Mouse (Mus musculus): Measurements from ENCODE around the gene Zfp956.
A peak's percentile ranks its signal among the peaks of the same experiment; 100 is the strongest.
"Not testable (repeated sequence)": the region's sequence is repeated elsewhere in the genome, so short reads cannot be mapped to it uniquely, and the experiment has no call there.

Gene Zfp956

GRCm38 (mm10) chr6:47953191-47953726 lies at the start of gene Zfp956:
TSS of gene Zfp956 (plus strand) at chr6:47953390.
- DNase-seq = peak; percentile 97

DNA sequence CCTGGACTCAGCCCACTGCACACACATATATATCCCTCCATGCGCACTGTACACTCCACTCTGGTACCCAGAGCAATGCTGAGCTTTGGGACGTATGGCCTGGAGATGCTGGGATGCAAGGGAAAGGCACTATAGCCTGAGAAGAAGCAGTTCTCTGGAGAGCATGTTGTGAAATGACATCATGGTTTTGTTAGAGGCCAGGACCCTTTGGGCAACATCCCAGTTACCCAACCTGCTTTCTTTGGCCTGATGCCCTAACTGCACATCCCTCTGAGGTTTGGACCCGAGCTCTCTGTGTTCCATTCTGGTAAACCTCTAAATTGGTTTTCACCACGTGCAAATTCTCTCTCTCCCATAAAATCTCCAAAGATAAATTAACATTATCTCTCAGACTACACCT lies 49.6 kb upstream of the Zfp956 start:
- peak; percentile 83 for DNase-seq

GRCm38 (mm10) chr6:47904361-47904760 lies 48.8 kb upstream of the Zfp956 start:
- DNase-seq = no peak

DNA sequence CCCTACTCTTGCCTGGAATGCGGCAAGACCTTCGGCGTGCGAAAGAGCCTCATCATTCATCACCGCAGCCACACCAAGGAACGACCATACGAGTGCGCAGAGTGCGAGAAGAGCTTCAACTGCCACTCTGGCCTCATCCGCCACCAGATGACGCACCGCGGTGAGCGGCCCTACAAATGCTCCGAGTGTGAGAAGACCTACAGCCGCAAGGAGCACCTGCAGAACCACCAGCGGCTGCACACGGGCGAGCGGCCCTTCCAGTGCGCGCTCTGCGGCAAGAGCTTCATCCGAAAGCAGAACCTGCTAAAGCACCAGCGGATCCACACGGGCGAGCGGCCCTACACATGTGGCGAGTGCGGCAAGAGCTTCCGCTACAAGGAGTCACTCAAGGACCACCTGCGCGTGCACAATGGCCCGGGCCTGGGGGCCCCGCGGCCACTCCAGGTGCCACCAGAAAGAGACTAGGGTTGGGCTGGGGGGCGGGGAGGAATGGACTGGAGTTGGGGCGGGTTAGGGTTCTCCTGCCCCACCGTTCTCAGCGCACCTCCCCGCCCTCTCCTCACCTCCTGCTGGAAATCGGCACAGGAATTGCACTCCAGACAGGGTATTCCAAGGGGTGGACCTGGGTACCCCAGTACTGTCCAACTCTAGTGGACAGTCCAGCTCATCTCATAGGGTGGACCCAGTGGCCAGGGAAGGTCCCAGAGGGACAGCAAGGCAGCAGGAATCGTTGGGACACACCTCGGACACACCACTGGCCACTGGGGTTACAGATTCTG lies 48.1 kb upstream of the Zfp956 start:
- DNase-seq = no peak

- no peak for DNase-seq
Measured at GRCm38 (mm10) chr6:47906326-47906725, 46.9 kb upstream of the Zfp956 start.

GRCm38 (mm10) chr6:47909007-47909406 lies 44.2 kb upstream of the Zfp956 start:
- no peak for DNase-seq

DNA sequence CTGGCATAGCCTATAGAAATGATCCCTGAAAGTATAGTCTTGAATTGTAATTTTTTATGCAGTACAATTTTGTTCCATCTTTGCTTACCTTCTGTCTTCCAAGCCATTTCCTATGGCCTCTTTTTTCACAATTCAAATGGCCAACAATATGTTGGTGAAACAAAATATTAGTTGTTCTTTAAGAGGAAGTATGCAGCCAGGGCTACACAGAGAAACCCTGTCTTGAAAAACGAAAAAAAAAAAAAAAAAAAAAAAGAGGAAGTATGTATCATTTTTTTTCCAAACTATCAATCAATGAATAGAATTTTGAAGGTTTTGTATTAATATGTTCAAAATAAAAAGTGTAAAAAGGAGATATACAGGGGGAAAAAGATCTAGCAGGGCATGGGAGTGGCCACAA lies 41.5 kb upstream of the Zfp956 start:
- no peak for DNase-seq

DNA sequence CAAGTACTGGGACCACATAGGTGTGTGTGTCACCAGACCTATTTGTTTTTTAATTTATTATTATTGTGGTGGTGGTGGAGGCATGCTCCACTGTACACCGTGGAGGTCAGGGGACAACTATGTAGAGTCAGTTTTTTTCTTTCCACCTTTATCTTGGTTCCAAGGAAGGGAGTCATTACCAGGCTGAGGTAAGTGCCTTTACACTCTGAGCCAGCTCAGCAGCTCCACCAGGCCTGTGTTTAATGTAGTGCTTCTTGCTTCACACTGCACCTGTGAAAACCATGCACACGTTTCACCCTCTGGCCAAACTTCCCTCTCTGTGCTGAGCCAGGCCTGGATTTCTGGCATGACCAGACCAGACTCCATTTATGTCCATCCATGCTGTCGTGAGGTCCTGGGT lies 40.2 kb upstream of the Zfp956 start:
- DNase-seq = no peak

GRCm38 (mm10) chr6:47917051-47917450 lies 36.1 kb upstream of the Zfp956 start:
- DNase-seq = no peak

GRCm38 (mm10) chr6:47918768-47919274 lies 34.4 kb upstream of the Zfp956 start:
- DNase-seq = no peak

GRCm38 (mm10) chr6:47919646-47920446 lies 33.3 kb upstream of the Zfp956 start:
- peak; percentile 17 for DNase-seq

DNA sequence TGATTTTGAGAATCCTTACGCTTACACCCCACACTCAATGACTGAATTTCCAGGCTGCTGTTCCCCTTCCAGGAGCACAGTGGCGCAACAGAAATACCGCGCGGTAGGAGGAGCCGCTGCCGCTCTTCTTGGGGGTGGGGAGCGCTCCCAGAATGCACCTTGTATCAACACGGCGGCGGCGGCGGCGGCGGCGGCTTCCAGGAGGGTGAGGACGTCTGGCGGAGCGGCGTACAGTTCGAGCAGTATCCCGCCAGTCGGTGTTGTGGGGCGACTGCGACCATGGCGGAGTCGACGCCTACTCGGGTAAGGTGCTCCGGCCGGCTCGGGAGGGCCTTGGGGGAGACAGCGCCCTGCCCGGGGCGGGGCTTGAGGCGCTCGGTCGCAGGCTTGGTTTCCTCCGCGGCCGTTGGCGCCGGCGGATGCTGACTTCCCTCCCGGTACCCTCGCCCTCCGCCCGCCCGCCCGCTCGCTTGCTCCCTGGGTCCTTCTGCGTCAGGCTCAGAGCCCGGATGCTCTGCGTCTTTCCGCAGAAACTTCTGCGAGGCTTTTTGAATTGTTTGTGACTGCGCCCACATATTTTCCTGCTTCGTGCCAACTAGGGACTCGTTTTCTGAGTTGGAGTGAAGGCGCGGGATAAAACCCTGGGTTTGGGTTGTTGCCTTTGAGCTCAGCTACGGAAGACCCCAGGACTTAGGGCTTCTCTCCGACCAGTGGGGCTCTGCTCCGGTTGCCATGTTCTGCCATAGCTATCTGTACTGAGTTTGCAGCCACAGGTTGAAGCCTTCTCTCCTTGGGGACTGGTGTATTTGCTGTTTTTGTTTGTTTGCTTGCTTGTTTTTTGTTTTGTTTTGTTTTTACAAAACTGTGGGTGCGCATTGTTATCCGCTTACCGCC lies 32.5 kb upstream of the Zfp956 start, which contains the start of gene Zfp212:
TSS of gene Zfp212 (plus strand) at position 30 of the 894 bp plus-strand sequence.
- peak; percentile 91 for DNase-seq

DNA sequence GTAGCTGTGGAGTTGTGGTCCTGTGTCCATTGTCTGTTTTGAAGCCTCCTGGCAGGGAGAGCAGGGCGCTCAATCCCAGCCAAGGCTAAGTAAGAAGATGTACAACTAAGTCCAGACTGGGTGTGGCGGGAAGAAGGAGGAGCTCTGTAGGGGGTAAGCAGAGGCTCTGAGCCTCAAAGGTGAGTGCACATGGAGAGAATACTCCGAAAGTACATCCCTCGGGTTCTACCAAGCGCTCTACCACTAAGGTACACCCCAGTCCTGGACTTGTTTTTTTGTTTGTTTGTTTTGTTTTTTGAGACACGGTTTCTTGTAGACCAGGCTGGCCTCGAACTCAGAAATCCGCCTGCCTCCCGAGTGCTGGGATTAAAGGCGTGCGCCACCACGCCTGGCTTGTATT lies 10.7 kb upstream of the Zfp956 start:
- no peak for DNase-seq

GRCm38 (mm10) chr6:47943021-47943691 lies 10.0 kb upstream of the Zfp956 start:
- DNase-seq = peak; percentile 68

DNA sequence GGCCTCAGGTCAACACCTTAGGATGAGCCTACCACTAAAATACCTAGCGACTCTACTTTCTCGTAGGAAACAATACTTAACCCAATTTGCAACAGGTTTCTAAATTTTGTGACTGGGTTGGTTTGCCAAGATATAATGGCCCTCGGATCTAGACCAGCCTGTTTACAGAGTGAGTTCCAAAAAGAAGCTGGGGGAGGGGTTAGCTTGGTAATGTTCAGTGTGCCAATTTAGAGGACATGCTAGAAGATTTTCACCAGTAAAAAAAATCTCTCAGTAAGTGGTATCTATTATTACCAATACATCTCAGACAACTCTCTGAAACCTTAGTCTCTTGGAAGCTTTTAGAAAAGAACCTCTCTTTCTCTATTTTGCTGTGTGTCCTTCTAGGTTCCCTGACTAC lies 9.5 kb upstream of the Zfp956 start:
- no peak for DNase-seq

DNA sequence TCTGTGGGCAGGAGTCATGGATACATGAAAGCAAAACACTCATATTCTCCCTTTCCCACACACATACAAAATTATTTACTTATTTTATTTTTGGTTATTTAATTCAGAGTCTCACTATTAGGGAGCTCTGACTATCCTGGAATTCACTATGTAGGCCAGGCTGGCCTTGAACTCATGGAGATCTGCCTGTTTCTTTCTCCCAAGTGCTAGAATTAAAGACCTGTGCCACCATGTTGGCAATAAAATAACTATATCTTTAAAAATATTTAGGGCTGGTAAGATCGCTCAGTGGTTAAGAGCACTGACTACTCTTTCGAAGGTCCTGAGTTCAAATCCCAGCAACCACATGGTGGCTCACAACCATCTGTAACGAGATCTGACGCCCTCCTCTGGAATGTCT lies 5.8 kb upstream of the Zfp956 start:
- no peak for DNase-seq

DNA sequence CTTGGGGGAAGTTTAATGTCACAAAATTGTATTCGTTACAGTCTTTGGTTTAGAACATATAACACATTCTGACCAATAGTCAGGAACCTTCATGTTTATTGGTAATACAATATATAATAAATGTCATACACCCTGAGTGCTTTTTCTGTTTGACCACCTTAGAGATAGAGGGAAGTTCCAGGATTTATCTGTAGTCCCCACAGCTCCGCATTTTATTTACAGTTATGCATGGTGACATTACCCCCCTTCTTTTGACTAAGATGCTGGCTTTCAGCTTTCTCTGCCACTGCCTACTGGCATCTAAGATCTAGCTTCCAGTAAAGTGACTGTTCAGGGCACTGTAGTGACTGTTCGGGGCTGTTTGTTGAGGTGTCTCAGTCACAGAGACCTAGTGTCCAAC lies 1.2 kb downstream of the Zfp956 start:
- DNase-seq = no peak

GRCm38 (mm10) chr6:47957816-47958215 lies 4.6 kb downstream of the Zfp956 start:
- no peak for DNase-seq

DNA sequence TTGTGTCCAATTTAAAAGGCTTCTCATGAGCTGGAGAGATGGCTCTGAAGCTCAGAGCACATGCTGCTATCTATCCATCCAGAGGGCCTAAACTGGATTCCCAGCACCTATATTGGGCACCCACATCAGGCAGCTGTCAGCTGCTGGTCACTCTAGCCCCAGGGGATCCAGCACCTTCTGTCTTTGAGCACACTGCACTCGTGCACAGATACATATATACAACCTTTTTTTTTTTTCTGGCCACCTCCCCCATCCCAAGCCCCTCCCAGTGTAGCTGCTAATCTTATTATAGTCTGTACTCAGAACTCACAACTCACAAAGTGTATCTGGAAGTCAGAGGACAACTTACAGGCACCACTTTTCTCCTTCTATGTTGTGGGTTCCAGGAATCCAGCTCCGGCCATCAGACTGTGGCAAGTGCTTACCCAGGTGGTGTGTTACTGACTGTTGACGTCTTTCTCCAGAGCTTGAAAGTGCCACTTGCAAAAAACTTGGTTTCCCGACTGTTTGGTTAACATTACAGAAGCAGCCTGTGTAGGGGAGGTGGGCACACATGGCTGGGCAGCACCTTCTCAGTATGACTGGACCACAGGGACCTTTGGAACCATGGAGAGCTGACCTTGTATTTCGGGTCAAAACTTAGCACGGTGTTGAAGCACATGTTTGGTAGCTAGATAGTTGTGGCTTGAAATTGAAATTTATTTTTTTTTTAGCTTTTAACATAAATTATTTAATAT lies 7.7 kb downstream of the Zfp956 start:
- DNase-seq = no peak

GRCm38 (mm10) chr6:47963051-47963450 lies 9.9 kb downstream of the Zfp956 start:
- no peak for DNase-seq

DNA sequence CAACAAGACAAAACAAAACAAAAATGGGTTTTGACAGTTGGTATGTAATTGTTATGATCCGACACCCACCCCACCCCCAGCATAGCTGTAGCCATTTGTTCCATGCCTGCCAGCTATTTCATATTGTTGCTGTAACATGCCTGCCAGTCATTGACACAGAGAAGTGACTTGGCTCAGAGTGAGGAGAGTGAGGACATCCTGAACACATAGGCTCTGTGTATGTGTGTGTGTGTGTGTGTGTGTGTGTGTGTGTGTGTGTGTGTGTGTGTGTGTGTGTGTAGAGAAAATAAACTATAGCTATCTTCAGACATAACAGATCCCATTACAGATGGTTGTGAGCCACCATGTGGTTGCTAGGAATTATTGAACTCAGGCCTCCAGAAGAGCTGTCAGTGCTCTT lies 15.0 kb downstream of the Zfp956 start:
- not testable (repeated sequence) for DNase-seq

All from cerebellum, adult 9-11 months (tissue).